Mouse (Mus musculus) forebrain, embryonic 16.5 days (tissue): ENCODE measurements around the gene Plin3. TPM values are rescaled to one million over a fixed set of nuclear protein-coding genes. Genes with fewer than 3 reads are reported as not detected.

Experiments
- ATAC-seq: fragments of 200-750 bp; cut with Nextera tagmentation; 2 replicates; pipeline ENCODE4 v1.8.0; 2017; ENCODE audit warnings: mild to moderate bottlenecking, moderate library complexity
- H3K27ac ChIP-seq: fragments of 300-500 bp; sonication (generic); 2 replicates; pipeline ENCODE4 v1.5.1; 2014; ENCODE audit warnings: low read length, control low read depth
- H3K27me3 ChIP-seq: fragments of 300-500 bp; sonication (generic); replicated peaks from 2 replicates; pipeline ENCODE4 v1.6.1; 2014; ENCODE audit warnings: low read length; ENCODE audit not compliant: control insufficient read depth, insufficient read depth
- H3K36me3 ChIP-seq: fragments of 300-500 bp; sonication (generic); 2 replicates; pipeline ENCODE4 v1.6.1; 2014; ENCODE audit not compliant: control insufficient read depth, insufficient read depth
- H3K4me1 ChIP-seq: fragments of 300-500 bp; sonication (generic); replicated peaks from 2 replicates; pipeline ENCODE4 v1.6.1; 2014; ENCODE audit warnings: low read length; ENCODE audit not compliant: control insufficient read depth, insufficient read depth
- H3K4me2 ChIP-seq: fragments of 300-500 bp; sonication (generic); 2 replicates; pipeline ENCODE4 v1.6.1; 2014; ENCODE audit warnings: mild to moderate bottlenecking, low read length, control low read depth
- H3K4me3 ChIP-seq: fragments of 300-500 bp; sonication (generic); replicated peaks from 2 replicates; pipeline ENCODE4 v1.5.1; 2014; ENCODE audit warnings: mild to moderate bottlenecking, low read length, control low read depth
- H3K9ac ChIP-seq: fragments of 300-500 bp; sonication (generic); replicated peaks from 2 replicates; pipeline ENCODE4 v1.6.1; 2014; ENCODE audit warnings: low read depth, low read length, control low read depth
- H3K9me3 ChIP-seq: fragments of 300-500 bp; sonication (generic); 2 replicates; pipeline ENCODE4 v1.6.1; 2016; ENCODE audit warnings: low read length; ENCODE audit not compliant: control insufficient read depth
- WGBS: fragments of 180-500 bp; shearing (Covaris S2); extraction: QIAGEN DNeasy Blood & Tissue Kit; methylation state at CpG from one replicate; pipeline ENCODE4 v1.1.7; 2014; 5-methylcytosine and 5-hydroxymethylcytosine counted together
- polyA plus RNA-seq: library from polyadenylated mRNA; unstranded; fragments of >200 nt; fragmentation: Nextera tagmentation; extraction: Ambion mirVana; gene quantifications from 2 replicates; pipeline ENCODE4 v1.2.1, GENCODE M21; 2015

The Plin3 gene
- polyA plus RNA-seq, 1 experiment from 2014 or later: 9.3 TPM

GRCm38 (mm10) chr17:56326153-56327147 lies 33.8 kb upstream of the Plin3 start:
- no peaks in the 10 kb centered on the region for H3K36me3 ChIP-seq
- H3K4me1 ChIP-seq: peaks cover 37% of the 10 kb centered on the region
- peak overlapping the region; percentile 95 for H3K27ac ChIP-seq
- no peaks in the 10 kb centered on the region for H3K9me3 ChIP-seq
- peak overlapping the region; percentile 91 for H3K4me3 ChIP-seq
- peak overlapping the region; percentile 85 for H3K4me2 ChIP-seq
- ATAC-seq: peak; percentile 39
- under 1% methylated on average over 67 of the region's 67 CpGs for WGBS
- no peaks in the 10 kb centered on the region for H3K27me3 ChIP-seq
- peak overlapping the region; percentile 96 for H3K9ac ChIP-seq

GRCm38 (mm10) chr17:56325450-56326152 lies 32.9 kb upstream of the Plin3 start, which contains the start of gene Kdm4b:
Gene Kdm4b (plus strand): TSS chr17:56326062.
- no peaks in the 10 kb centered on the region for H3K9me3 ChIP-seq
- no peaks in the 10 kb centered on the region for H3K27me3 ChIP-seq
- H3K4me2 ChIP-seq: peak within 1 kb of the TSS; percentile 85
- H3K9ac ChIP-seq: peak within 1 kb of the TSS; percentile 96
- no peaks in the 10 kb centered on the region for H3K36me3 ChIP-seq
- H3K4me3 ChIP-seq: peak within 1 kb of the TSS; percentile 91
- WGBS: under 1% methylated on average over 55 of the region's 57 CpGs
- ATAC-seq: peak; percentile 100
- H3K27ac ChIP-seq: peak within 1 kb of the TSS; percentile 95
- peaks cover 31% of the 10 kb centered on the region for H3K4me1 ChIP-seq

GRCm38 (mm10) chr17:56324419-56324818 lies 31.7 kb upstream of the Plin3 start:
- no peak overlapping the region for H3K27ac ChIP-seq
- H3K4me1 ChIP-seq: peaks cover 22% of the 10 kb centered on the region
- H3K4me2 ChIP-seq: no peak overlapping the region
- no peak overlapping the region for H3K4me3 ChIP-seq
- no peaks in the 10 kb centered on the region for H3K36me3 ChIP-seq
- no peak overlapping the region for H3K9ac ChIP-seq
- 61% methylated on average over 3 of the region's 3 CpGs for WGBS
- no peaks in the 10 kb centered on the region for H3K27me3 ChIP-seq
- ATAC-seq: no peak
- H3K9me3 ChIP-seq: no peaks in the 10 kb centered on the region

- Histone ChIP-seq H3K4me1 (peaks cover 18% of the 10 kb centered on the region), H3K27me3 (no peaks in the 10 kb centered on the region), H3K9ac (no peak overlapping the region), H3K36me3 (no peaks in the 10 kb centered on the region), H3K4me3 (no peak overlapping the region), H3K27ac (no peak overlapping the region), H3K4me2 (no peak overlapping the region), H3K9me3 (no peaks in the 10 kb centered on the region)
- 86% methylated on average over 15 of the region's 15 CpGs for WGBS
- ATAC-seq: no peak
Measured at GRCm38 (mm10) chr17:56309191-56309945, 16.7 kb upstream of the Plin3 start.

GRCm38 (mm10) chr17:56308088-56308487 lies 15.4 kb upstream of the Plin3 start:
- H3K4me3 ChIP-seq: no peak overlapping the region
- no peaks in the 10 kb centered on the region for H3K9me3 ChIP-seq
- no peak for ATAC-seq
- no peaks in the 10 kb centered on the region for H3K27me3 ChIP-seq
- 83% methylated on average over 6 of the region's 6 CpGs for WGBS
- no peak overlapping the region for H3K4me2 ChIP-seq
- H3K9ac ChIP-seq: no peak overlapping the region; the same call in 1 of the 2 replicates
- no peaks in the 10 kb centered on the region for H3K36me3 ChIP-seq
- H3K4me1 ChIP-seq: peaks cover 25% of the 10 kb centered on the region
- no peak overlapping the region for H3K27ac ChIP-seq

- no peak for ATAC-seq
- no peak overlapping the region for H3K4me3 ChIP-seq
- H3K9ac ChIP-seq: 0 out of 2 replicates have a peak overlapping the region, but pooled peaks have one; percentile 11
- no peaks in the 10 kb centered on the region for H3K27me3 ChIP-seq
- H3K4me2 ChIP-seq: peak overlapping the region; percentile 16
- 50% methylated on average over 8 of the region's 8 CpGs for WGBS
- H3K9me3 ChIP-seq: no peaks in the 10 kb centered on the region
- H3K27ac ChIP-seq: no peak overlapping the region
- H3K4me1 ChIP-seq: peaks cover 26% of the 10 kb centered on the region
- no peaks in the 10 kb centered on the region for H3K36me3 ChIP-seq
Measured at GRCm38 (mm10) chr17:56305826-56306225, 13.2 kb upstream of the Plin3 start.

- peak overlapping the region; percentile 90 for H3K4me2 ChIP-seq
- H3K27ac ChIP-seq: no peak overlapping the region
- peak overlapping the region; percentile 83 for H3K4me3 ChIP-seq
- no peak for ATAC-seq
- H3K4me1 ChIP-seq: peaks cover 26% of the 10 kb centered on the region
- no peaks in the 10 kb centered on the region for H3K27me3 ChIP-seq
- no peak overlapping the region; the same call in 1 of the 2 replicates for H3K9ac ChIP-seq
- H3K9me3 ChIP-seq: no peaks in the 10 kb centered on the region
- no peaks in the 10 kb centered on the region for H3K36me3 ChIP-seq
- WGBS: 20% methylated on average over 9 of the region's 9 CpGs
Measured at GRCm38 (mm10) chr17:56305156-56305555, 12.5 kb upstream of the Plin3 start.

- Histone ChIP-seq H3K27ac (no peak overlapping the region), H3K27me3 (no peaks in the 10 kb centered on the region), H3K4me2 (peak overlapping the region; percentile 90), H3K4me1 (peaks cover 26% of the 10 kb centered on the region), H3K9me3 (no peaks in the 10 kb centered on the region), H3K4me3 (peak overlapping the region; percentile 83), H3K9ac (peak overlapping the region; percentile 37), H3K36me3 (no peaks in the 10 kb centered on the region)
- no peak for ATAC-seq
- 11% methylated on average over 11 of the region's 11 CpGs for WGBS
Measured at GRCm38 (mm10) chr17:56304718-56305117, 12.0 kb upstream of the Plin3 start.
